Mouse (Mus musculus): ENCODE measurements at regions not wholly inside any gene's neighbourhood (a gene's known extent, or its start where the extent isn't known, plus 50 kb on each side); places are given as distances from the start of the nearest gene placed in this dataset.
"Not testable (repeated sequence)": the region's sequence is repeated elsewhere in the genome, so short reads cannot be mapped to it uniquely, and the experiment has no call there.

DNA sequence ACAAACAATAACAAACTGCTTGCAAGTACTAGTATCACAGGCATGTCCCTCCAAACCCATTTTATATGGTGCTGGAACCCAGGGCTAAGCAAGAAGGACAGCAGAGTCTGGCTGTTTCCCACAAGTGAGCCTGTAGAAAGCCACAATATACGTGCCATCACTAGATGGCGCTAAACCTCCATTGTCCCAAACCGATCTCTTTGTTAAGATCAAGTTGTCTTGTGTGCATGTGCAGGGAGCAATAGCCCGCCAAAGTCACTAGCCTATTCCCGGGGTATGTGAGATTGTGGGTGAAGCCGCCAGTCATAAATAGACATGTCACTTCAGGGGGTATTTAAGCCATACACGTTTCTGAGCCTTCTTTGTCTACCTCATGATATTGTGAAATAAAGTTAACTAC is 145.4 kb upstream of the Asap2 start:
- H3K9me3 ChIP-seq (ENCODE audit: low read length); H3K27me3 ChIP-seq (replicated peaks; ENCODE audit: insufficient read depth, low read length); H3K4me1 ChIP-seq (ENCODE audit: insufficient read depth, low read depth, low read length); ATAC-seq; H3K4me3 ChIP-seq (ENCODE audit: low read depth, low read length); H3K36me3 ChIP-seq (ENCODE audit: insufficient read depth, low read length); H3K27ac ChIP-seq (ENCODE audit: low read length); H3K9ac ChIP-seq (replicated peaks; ENCODE audit: low read depth): not testable (repeated sequence)
- H3K4me2 ChIP-seq (replicated peaks; ENCODE audit: low read depth, low read length), result peak overlapping the region; percentile 19; the same call in 1 of the 2 replicates
- DNase-seq (ENCODE audit: low spot score), result peak; percentile 7
- TF ChIP-seq CTCF (IDR thresholded peaks at IDR 0.05), result peak; percentile 62
- WGBS, result 51% methylated on average over 7 of the region's 7 CpGs

DNA sequence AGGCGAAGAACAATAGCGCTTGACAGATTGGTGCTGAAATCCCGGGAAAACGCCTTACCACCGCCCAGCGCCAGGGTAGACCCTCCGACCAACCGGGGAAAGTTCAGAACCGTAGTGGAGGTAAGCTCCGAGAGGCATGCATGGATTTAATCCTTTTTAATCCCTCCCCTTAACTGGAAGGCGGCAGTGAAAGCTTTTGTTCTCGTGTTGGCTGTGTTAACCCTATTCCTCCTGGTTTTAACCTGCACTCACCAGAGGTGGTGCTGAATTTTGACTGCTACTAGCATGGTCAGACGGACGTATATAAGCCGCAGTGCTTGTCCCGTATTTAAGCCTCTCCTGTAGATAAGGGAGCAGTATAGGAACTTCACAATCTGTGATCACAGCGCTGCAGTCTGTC is 145.0 kb upstream of the Asap2 start:
- peak overlapping the region; percentile 19; the same call in 1 of the 2 replicates for H3K4me2 ChIP-seq (replicated peaks; ENCODE audit: low read depth, low read length)
- DNase-seq (ENCODE audit: low spot score) (no peak), ATAC-seq (no peak)
- WGBS, result 51% methylated on average over 17 of the region's 17 CpGs
- no peaks in the 10 kb centered on the region for H3K4me1 ChIP-seq (ENCODE audit: insufficient read depth, low read depth, low read length)
- no peak overlapping the region for H3K27ac ChIP-seq (ENCODE audit: low read length)
- no peak overlapping the region for H3K4me3 ChIP-seq (ENCODE audit: low read depth, low read length)
- H3K27me3 ChIP-seq (replicated peaks; ENCODE audit: insufficient read depth, low read length), result no peaks in the 10 kb centered on the region
- no peak overlapping the region for H3K9ac ChIP-seq (replicated peaks; ENCODE audit: low read depth)
- H3K9me3 ChIP-seq (ENCODE audit: low read length), result no peaks in the 10 kb centered on the region
- H3K36me3 ChIP-seq (ENCODE audit: insufficient read depth, low read length), result no peaks in the 10 kb centered on the region
- TF ChIP-seq CTCF (IDR thresholded peaks at IDR 0.05), result no peak
- TF ChIP-seq EP300 (IDR thresholded peaks at IDR 0.05), result no peak

DNA sequence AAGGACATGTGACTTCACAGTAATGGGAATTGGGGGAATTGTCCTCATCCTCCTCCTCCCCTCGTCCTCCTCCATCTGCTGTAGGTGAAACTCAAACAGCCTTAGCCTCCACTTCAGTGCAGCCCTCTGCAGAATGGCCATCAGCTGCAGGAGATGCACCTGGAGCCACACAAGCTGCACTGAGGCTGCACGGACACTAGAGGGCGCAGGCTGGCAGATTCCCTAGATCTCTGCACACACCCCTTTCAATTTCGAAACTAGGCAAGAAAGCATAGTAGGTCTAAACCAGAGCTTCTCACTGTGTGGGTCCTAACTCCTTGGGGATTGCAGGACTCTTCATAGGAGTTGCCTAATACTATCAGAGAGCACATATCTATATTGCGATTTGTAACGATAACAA is 106.2 kb upstream of the Asap2 start:
- not testable (repeated sequence) for H3K27ac ChIP-seq (ENCODE audit: low read length); H3K9ac ChIP-seq (replicated peaks; ENCODE audit: low read depth); H3K4me3 ChIP-seq (ENCODE audit: low read depth, low read length); H3K4me2 ChIP-seq (replicated peaks; ENCODE audit: low read depth, low read length); DNase-seq (ENCODE audit: low spot score); H3K9me3 ChIP-seq (ENCODE audit: low read length); ATAC-seq; H3K4me1 ChIP-seq (ENCODE audit: insufficient read depth, low read depth, low read length); H3K36me3 ChIP-seq (ENCODE audit: insufficient read depth, low read length); H3K27me3 ChIP-seq (replicated peaks; ENCODE audit: insufficient read depth, low read length)
- 71% methylated on average over 6 of the region's 6 CpGs for WGBS

DNA sequence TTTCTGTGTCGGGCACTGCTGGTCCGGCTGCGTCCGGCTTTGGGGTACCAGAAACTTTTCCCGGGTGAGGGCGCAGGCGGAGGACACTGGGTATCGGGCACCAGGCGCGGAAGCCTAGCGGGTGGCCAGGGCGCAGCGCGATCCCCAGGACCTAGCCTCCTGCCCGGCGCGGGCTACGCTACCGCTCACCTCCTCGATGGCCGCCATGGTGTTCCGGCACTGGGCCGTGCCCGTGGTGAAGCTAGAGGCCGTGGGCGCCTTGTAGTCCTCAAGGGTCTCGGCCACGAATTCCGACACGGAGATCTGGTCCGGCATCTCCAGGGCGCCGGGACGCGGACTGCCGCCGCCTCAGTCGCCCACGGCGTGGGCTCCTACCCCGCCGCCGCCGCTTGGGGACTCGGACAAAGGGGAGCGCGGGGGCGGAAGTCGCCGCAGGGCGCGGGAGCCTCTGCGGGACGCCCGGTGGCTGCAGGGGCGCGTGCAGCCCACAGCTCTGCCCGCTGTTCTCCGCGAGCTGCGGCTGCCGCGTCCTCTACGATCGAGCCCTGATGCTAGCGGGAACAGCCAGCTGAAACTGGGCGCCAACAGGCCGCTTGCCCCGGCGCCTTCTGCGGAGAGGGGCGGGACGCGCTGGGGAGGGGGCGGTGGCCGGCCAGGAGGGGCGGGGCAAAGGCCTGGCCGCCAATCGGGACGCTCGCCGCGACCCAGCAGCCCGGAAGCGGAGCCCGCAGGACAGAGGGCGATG is 69.4 kb upstream of the Asap2 start:
- ATAC-seq (peak; percentile 100), DNase-seq (ENCODE audit: low spot score) (peak; percentile 72)
- Histone ChIP-seq H3K9ac (replicated peaks; ENCODE audit: low read depth) (peak overlapping the region; percentile 46), H3K27ac (ENCODE audit: low read length) (0 out of 2 replicates have a peak overlapping the region, but pooled peaks have one; percentile 64), H3K4me3 (ENCODE audit: low read depth, low read length) (peak overlapping the region; percentile 73), H3K4me2 (replicated peaks; ENCODE audit: low read depth, low read length) (peak overlapping the region; percentile 59)
- H3K4me1 ChIP-seq (ENCODE audit: insufficient read depth, low read depth, low read length); H3K27me3 ChIP-seq (replicated peaks; ENCODE audit: insufficient read depth, low read length); H3K9me3 ChIP-seq (ENCODE audit: low read length); H3K36me3 ChIP-seq (ENCODE audit: insufficient read depth, low read length): not testable (repeated sequence)
- WGBS, result 2% methylated on average over 61 of the region's 87 CpGs
- peak; percentile 26 for TF ChIP-seq CTCF (IDR thresholded peaks at IDR 0.05)

DNA sequence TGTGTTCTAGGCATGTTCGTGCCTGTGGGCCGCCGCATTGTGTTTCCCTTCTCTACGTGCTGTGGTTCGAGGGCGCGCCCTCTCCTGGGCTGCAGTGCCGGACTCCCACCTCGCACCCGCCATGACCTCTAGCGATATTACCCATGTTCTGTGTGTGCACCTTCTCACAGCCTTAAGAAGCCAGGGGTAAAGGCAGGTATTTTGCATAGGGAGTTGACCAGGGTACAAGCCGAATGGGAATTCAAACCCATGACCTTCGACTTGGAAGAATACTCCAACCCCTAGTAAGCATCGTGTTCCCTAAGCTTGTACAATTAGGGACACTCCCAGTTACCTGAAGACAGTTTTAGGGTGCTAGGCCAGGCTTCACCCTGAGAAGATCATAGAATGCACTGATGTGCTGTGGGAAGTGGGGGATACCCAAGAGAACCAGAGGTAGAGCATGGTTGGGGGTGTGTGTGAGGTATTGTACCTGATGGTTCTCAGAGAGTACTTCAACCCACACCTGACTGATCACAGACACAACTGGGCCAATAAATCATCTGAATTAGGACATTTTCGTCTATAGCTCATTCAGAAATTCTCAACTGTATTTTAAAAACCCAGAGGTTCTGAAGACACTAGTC is 68.7 kb upstream of the Asap2 start:
- H3K4me3 ChIP-seq (ENCODE audit: low read depth, low read length), result peak overlapping the region; percentile 73
- not testable (repeated sequence) for ATAC-seq; DNase-seq (ENCODE audit: low spot score); H3K9ac ChIP-seq (replicated peaks; ENCODE audit: low read depth); H3K4me1 ChIP-seq (ENCODE audit: insufficient read depth, low read depth, low read length); H3K27ac ChIP-seq (ENCODE audit: low read length); H3K9me3 ChIP-seq (ENCODE audit: low read length); H3K27me3 ChIP-seq (replicated peaks; ENCODE audit: insufficient read depth, low read length); H3K36me3 ChIP-seq (ENCODE audit: insufficient read depth, low read length)
- 22% methylated on average over 8 of the region's 15 CpGs for WGBS
- peak overlapping the region; percentile 59 for H3K4me2 ChIP-seq (replicated peaks; ENCODE audit: low read depth, low read length)

DNA sequence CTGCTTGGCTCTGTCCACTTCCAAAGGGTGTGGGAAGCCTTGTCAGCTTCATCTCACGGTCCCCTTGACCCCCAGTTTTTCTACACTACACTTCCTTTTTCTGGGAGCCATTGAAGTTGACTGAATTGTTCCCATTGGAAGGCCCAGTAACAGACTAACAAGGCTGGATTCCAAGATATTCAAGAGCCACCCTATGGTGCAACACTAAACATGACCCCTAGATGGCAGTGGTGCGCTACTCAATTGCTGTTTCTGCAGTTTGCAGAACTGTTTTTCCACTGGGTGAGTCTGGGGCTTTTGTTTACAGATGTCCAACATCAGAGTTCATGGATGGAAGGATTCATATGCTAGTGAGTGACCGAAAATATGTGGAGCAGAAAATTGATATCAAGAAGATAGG is 61.3 kb upstream of the Asap2 start:
- peak; percentile 65 for TF ChIP-seq CTCF (IDR thresholded peaks at IDR 0.05)
- H3K4me3 ChIP-seq (ENCODE audit: low read depth, low read length); H3K9me3 ChIP-seq (ENCODE audit: low read length); H3K36me3 ChIP-seq (ENCODE audit: insufficient read depth, low read length); H3K27me3 ChIP-seq (replicated peaks; ENCODE audit: insufficient read depth, low read length); ATAC-seq; H3K27ac ChIP-seq (ENCODE audit: low read length); H3K4me1 ChIP-seq (ENCODE audit: insufficient read depth, low read depth, low read length); H3K4me2 ChIP-seq (replicated peaks; ENCODE audit: low read depth, low read length); H3K9ac ChIP-seq (replicated peaks; ENCODE audit: low read depth): not testable (repeated sequence)
- WGBS, result 31% methylated on average over 3 of the region's 3 CpGs
- peak; percentile 4 for DNase-seq (ENCODE audit: low spot score)

Measured in lung, postnatal 0 days (tissue).